Comparison of ENCODE assay signal across 32 mouse cellular contexts in genomic region chr17:27592565-27592910, GRCm38 (mm10). TPM values are rescaled to one million over a fixed set of nuclear protein-coding genes. Genes with fewer than 3 reads are reported as not detected.
DNase-seq lines count a peak whose midpoint lies in the region; ATAC-seq and TF ChIP-seq lines count a peak whose summit lies in the region.
"Had no signal": no experiment of that assay in that cellular context is flagged by ENCODE, and none has a peak within 500 bp of the region (broad histone marks: within the 10 kb centered on the region; RNA-seq: fewer than 3 reads in every experiment).

No protein-coding gene starts in this region.

- no peak for TF ChIP-seq POLR2A in CH12.LX (IDR thresholded peaks at IDR 0.05; ENCODE audit: low read depth, low read length)
- no peak for TF ChIP-seq POLR2A in bone marrow, adult 2 months (IDR thresholded peaks at IDR 0.05; ENCODE audit: borderline replicate concordance, control insufficient read depth, low read depth, low read length)

- 0 out of 2 replicates have a peak overlapping the region, but pooled peaks have one; percentile 1 for H3K27ac ChIP-seq in layer of hippocampus, adult 2 months
- peak overlapping the region; percentile 26 for H3K27ac ChIP-seq in CH12.LX (ENCODE audit: insufficient read depth, low read depth)
- H3K27ac ChIP-seq in bone marrow, adult 2 months (ENCODE audit: control insufficient read depth, insufficient read depth, low read depth, low read length, poor library complexity): peak overlapping the region; percentile 48
- H3K27ac ChIP-seq: hindbrain, embryonic 14.5 days; hindbrain, postnatal 0 days had no signal

- no peaks in the 10 kb centered on the region for H3K9me3 ChIP-seq in CH12.LX (replicated peaks; ENCODE audit: low read length)

- 52% methylated on average over 7 of the region's 7 CpGs for WGBS in bone marrow, adult 2 months

- no peaks in the 10 kb centered on the region for H3K27me3 ChIP-seq in CH12.LX (replicated peaks)

- no peak for DNase-seq in layer of hippocampus, adult 2 months (ENCODE audit: low spot score in 2 of 2)
- DNase-seq in layer of hippocampus, adult 18-20 months (ENCODE audit: low spot score in 2 of 2): no peak
- DNase-seq in CH12.LX (ENCODE audit: extremely low read depth): no peak
- DNase-seq in lung, postnatal 14 days: no peak
- DNase-seq in left cerebral cortex, adult 11 months (ENCODE audit: low spot score): no peak
- no peak for DNase-seq in lung, postnatal 25 days (ENCODE audit: low spot score)
- DNase-seq: adrenal gland, adult 8-10 months; adrenal gland, postnatal 25 days; cerebellum, adult 18-20 months; cerebellum, adult 9-10 months; cerebellum, postnatal 14 days; forebrain, postnatal 0 days; gastrocnemius, adult 2 months; gastrocnemius, postnatal 14 days; heart, postnatal 14 days; heart, postnatal 4 days had no signal

- H3K4me2 ChIP-seq in CH12.LX (ENCODE audit: insufficient read depth, low read depth, poor library complexity, severe bottlenecking): no peak overlapping the region
- H3K4me2 ChIP-seq: heart, embryonic 11.5 days; hindbrain, embryonic 14.5 days had no signal

- 0 out of 2 replicates have a peak, but pooled peaks have one; percentile 57 for ATAC-seq in megakaryocyte, adult 5-6 weeks (ENCODE audit: poor library complexity, severe bottlenecking)
- ATAC-seq: forebrain, embryonic 14.5 days; forebrain, postnatal 0 days; hindbrain, postnatal 0 days had no signal

- TF ChIP-seq CTCF in layer of hippocampus, adult 2 months (conservative IDR thresholded peaks at IDR 0.05): no peak; the same call in 1 of the 2 replicates
- no peak for TF ChIP-seq CTCF in CH12.LX (conservative IDR thresholded peaks at IDR 0.05 in 1 of 2, IDR thresholded peaks at IDR 0.05 in 1 of 2; ENCODE audit: low read depth in 2 of 2, low read length in 2 of 2)
- TF ChIP-seq CTCF in bone marrow, adult 2 months (IDR thresholded peaks at IDR 0.05; ENCODE audit: control insufficient read depth, insufficient read depth, low read length): no peak

- no peak for TF ChIP-seq EP300 in CH12.LX (IDR thresholded peaks at IDR 0.05; ENCODE audit: low read length)

- TF ChIP-seq RAD21 in CH12.LX (IDR thresholded peaks at IDR 0.05; ENCODE audit: low read depth, low read length): no peak

- H3K79me2 ChIP-seq in CH12.LX (replicated peaks; ENCODE audit: control insufficient read depth, extremely low read depth, insufficient read depth, poor library complexity, severe bottlenecking): no peaks in the 10 kb centered on the region

- H3K9ac ChIP-seq in CH12.LX (ENCODE audit: insufficient read depth, low read depth): no peak overlapping the region
- H3K9ac ChIP-seq: forebrain, postnatal 0 days; hindbrain, embryonic 14.5 days had no signal

- H3K4me3 ChIP-seq in layer of hippocampus, adult 2 months: no peak overlapping the region
- peak overlapping the region in 1 of 3 experiments; percentile 31 for H3K4me3 ChIP-seq in CH12.LX (replicated peaks in 1 of 3; ENCODE audit: low read depth in 2 of 3, low read length in 2 of 3, poor library complexity in 1 of 3)
- H3K4me3 ChIP-seq in bone marrow, adult 2 months (replicated peaks; ENCODE audit: control insufficient read depth, low read depth, low read length): no peak overlapping the region

- dilution Hi-C loops in CH12.LX (cut with MboI; ENCODE audit: extremely low pct_ligation_motif_present, extremely low pct_unique_long_range_greater_than_20kb, low sequenced_read_pairs): no loop called here

- peaks cover 8 to 27% of the 10 kb centered on the region in 2 experiments for H3K4me1 ChIP-seq in CH12.LX (ENCODE audit: control insufficient read depth in 1 of 2, insufficient read depth in 2 of 2)
- H3K4me1 ChIP-seq in bone marrow, adult 2 months (ENCODE audit: control insufficient read depth, insufficient read depth, low read length): peaks cover 3% of the 10 kb centered on the region; the same call in 1 of the 2 replicates

- in situ Hi-C loops in CH12.LX (cut with MboI; ENCODE audit: low pct_ligation_motif_present, low pct_unique_long_range_greater_than_20kb, low sequenced_read_pairs): no loop called here

- H3K36me3 ChIP-seq in CH12.LX (replicated peaks in 1 of 2; ENCODE audit: control insufficient read depth in 1 of 2, insufficient read depth in 1 of 2, low read length in 1 of 2): peaks cover 39 to 86% of the 10 kb centered on the region in 2 experiments

TF ChIP-seq in CH12.LX, 34 proteins besides CTCF, POLR2A, EP300 and RAD21:
- no peak for TF ChIP-seq PAX5 (IDR thresholded peaks at IDR 0.05; ENCODE audit: low read length)
- TF ChIP-seq RCOR1 (conservative IDR thresholded peaks at IDR 0.05; ENCODE audit: low read depth, low read length): no peak
- no peak for TF ChIP-seq MXI1 (IDR thresholded peaks at IDR 0.05; ENCODE audit: low read depth, low read length)
- no peak for TF ChIP-seq NELFE (IDR thresholded peaks at IDR 0.05; ENCODE audit: low read depth, low read length)
- TF ChIP-seq TCF12 (IDR thresholded peaks at IDR 0.05; ENCODE audit: low read depth, low read length): no peak
- TF ChIP-seq KAT2A (IDR thresholded peaks at IDR 0.05; ENCODE audit: insufficient replicate concordance, low read length): no peak
TF ChIP-seq in CH12.LX: peak in this region for 0.

RNA-seq across cellular contexts. Expression of gene AI413582, which starts 27.0 kb away (rescaled TPM):
- total RNA-seq in layer of hippocampus, adult 2 months (2021): 10 to 100 TPM; 61.6 to 66.1 TPM
- total RNA-seq in layer of hippocampus, adult 18-20 months (2021): 10 to 100 TPM; 66.6 to 67.1 TPM
- total RNA-seq in CH12.LX (2012; rRNA removed): 23.2 and 30.2 TPM in 2 replicates
- 14.0 and 14.6 TPM in 2 replicates for total RNA-seq in CH12.LX (2014; rRNA removed)
- polyA plus RNA-seq in CH12.LX (2012; ENCODE audit: insufficient read length, low read depth): 34.5 and 43.6 TPM in 2 replicates
- 17.7 and 22.0 TPM in 2 replicates for polyA plus RNA-seq in bone marrow, adult 2 months (2011; ENCODE audit: insufficient read depth, insufficient read length, low replicate concordance, missing spikeins)
- 58.0 and 63.8 TPM in 2 replicates for total RNA-seq in megakaryocyte, adult 5-6 weeks (2015)
- 55.4 and 62.9 TPM in 2 replicates for total RNA-seq in megakaryocyte, adult 5-6 weeks (2017)

RNA-seq across cellular contexts. Expression of gene Nudt3, which starts 30.8 kb away (rescaled TPM):
- 100 to 1,000 TPM; 462 to 510 TPM for total RNA-seq in layer of hippocampus, adult 2 months (2021)
- total RNA-seq in layer of hippocampus, adult 18-20 months (2021): 100 to 1,000 TPM; 521 to 525 TPM
- total RNA-seq in CH12.LX (2012; rRNA removed): 69.2 and 81.9 TPM in 2 replicates
- 44.6 and 54.4 TPM in 2 replicates for total RNA-seq in CH12.LX (2014; rRNA removed)
- polyA plus RNA-seq in CH12.LX (2012; ENCODE audit: insufficient read length, low read depth): 58.3 and 64.5 TPM in 2 replicates
- polyA plus RNA-seq in bone marrow, adult 2 months (2011; ENCODE audit: insufficient read depth, insufficient read length, low replicate concordance, missing spikeins): 84.4 and 97.1 TPM in 2 replicates
- total RNA-seq in megakaryocyte, adult 5-6 weeks (2015): 32.3 and 32.9 TPM in 2 replicates
- total RNA-seq in megakaryocyte, adult 5-6 weeks (2017): 91.6 and 93.8 TPM in 2 replicates

RNA-seq across cellular contexts. Expression of gene Hmga1, which starts 36.2 kb away (rescaled TPM):
- 10 to 100 TPM; 30.5 to 38.2 TPM for total RNA-seq in layer of hippocampus, adult 2 months (2021)
- total RNA-seq in layer of hippocampus, adult 18-20 months (2021): 10 to 100 TPM; 42.1 to 44.6 TPM
- total RNA-seq in CH12.LX (2012; rRNA removed) (88.7 and 117 TPM in 2 replicates), CH12.LX (2014; rRNA removed) (42.8 and 43.8 TPM in 2 replicates)
- polyA plus RNA-seq in CH12.LX (2012; ENCODE audit: insufficient read length, low read depth): 83.7 and 125 TPM in 2 replicates
- 38.0 and 99.4 TPM in 2 replicates for polyA plus RNA-seq in bone marrow, adult 2 months (2011; ENCODE audit: insufficient read depth, insufficient read length, low replicate concordance, missing spikeins)
- 159 and 170 TPM in 2 replicates for total RNA-seq in megakaryocyte, adult 5-6 weeks (2015)
- total RNA-seq in megakaryocyte, adult 5-6 weeks (2017): 89.8 and 99.6 TPM in 2 replicates

RNA-seq across cellular contexts. Expression of gene RPS10-NUDT3, which starts 42.5 kb away (rescaled TPM):
- total RNA-seq in layer of hippocampus, adult 2 months (2021): not detected
- total RNA-seq in layer of hippocampus, adult 18-20 months (2021): 1 to 10 TPM in 1 of 2 experiments, not detected in 1; 1.9 TPM
- total RNA-seq in CH12.LX (2012; rRNA removed) (not detected in 2 replicates), CH12.LX (2014; rRNA removed) (not detected in 2 replicates)
- polyA plus RNA-seq in CH12.LX (2012; ENCODE audit: insufficient read length, low read depth): 30.3 and 54.1 TPM in 2 replicates
- not detected in 2 replicates for polyA plus RNA-seq in bone marrow, adult 2 months (2011; ENCODE audit: insufficient read depth, insufficient read length, low replicate concordance, missing spikeins)
- total RNA-seq in megakaryocyte, adult 5-6 weeks (2015): not detected in 2 replicates
- not detected in 2 replicates for total RNA-seq in megakaryocyte, adult 5-6 weeks (2017)
- total RNA-seq: adrenal gland, adult 8-10 months; adrenal gland, postnatal 25 days; ES-E14; forebrain, postnatal 0 days; gastrocnemius, postnatal 14 days; gastrocnemius, postnatal 4 days; heart, postnatal 14 days; heart, postnatal 4 days; hindbrain, postnatal 0 days had no signal
- polyA plus RNA-seq: activated CD4-positive, CD25-positive, alpha-beta regulatory T cell, adult 4 months; C2C12; CD4-positive, CD25-positive, alpha-beta regulatory T cell, adult 4 months; embryonic facial prominence, embryonic 11.5 days; embryonic facial prominence, embryonic 14.5 days; forebrain, embryonic 11.5 days; forebrain, embryonic 14.5 days; forebrain, postnatal 0 days; heart, embryonic 11.5 days; heart, embryonic 16.5 days; hindbrain, embryonic 11.5 days; hindbrain, embryonic 14.5 days; hindbrain, postnatal 0 days had no signal

RNA-seq across cellular contexts. Expression of gene Rps10, which starts 43.9 kb away (rescaled TPM):
- total RNA-seq in layer of hippocampus, adult 2 months (2021): 100 to 1,000 TPM; 495 to 504 TPM
- 100 to 1,000 TPM; 526 to 527 TPM for total RNA-seq in layer of hippocampus, adult 18-20 months (2021)
- total RNA-seq in CH12.LX (2012; rRNA removed) (3,372 and 3,437 TPM in 2 replicates), CH12.LX (2014; rRNA removed) (2,694 and 3,351 TPM in 2 replicates)
- polyA plus RNA-seq in CH12.LX (2012; ENCODE audit: insufficient read length, low read depth): 2,297 and 2,522 TPM in 2 replicates
- 1,643 and 1,889 TPM in 2 replicates for polyA plus RNA-seq in bone marrow, adult 2 months (2011; ENCODE audit: insufficient read depth, insufficient read length, low replicate concordance, missing spikeins)
- 1,486 and 1,560 TPM in 2 replicates for total RNA-seq in megakaryocyte, adult 5-6 weeks (2015)
- total RNA-seq in megakaryocyte, adult 5-6 weeks (2017): 1,634 and 1,837 TPM in 2 replicates

Comparison
In these comparisons a context has a peak if more than half of its experiments do, and no peak if none do; other contexts are left out.
1. RNA of gene Nudt3, which starts 30.8 kb away (total RNA-seq): 521 to 525 TPM in layer of hippocampus, adult 18-20 months and 462 to 510 TPM in layer of hippocampus, adult 2 months; 32.3 to 93.8 TPM in megakaryocyte, adult 5-6 weeks and 44.6 to 81.9 TPM in CH12.LX; every median in the first group is over 4 times any median in the second.
2. Peak in every context shown above with its lines, with median percentiles within 50 percentile points of each other: H3K27ac ChIP-seq.